Mouse (Mus musculus) megakaryocyte, embryonic 14.5 days (primary cell): ENCODE data around the gene Inpp5a.

ENCODE experiments used
- FLI1 ChIP-seq: IDR thresholded peaks from 2 replicates; pipeline ENCODE4 v1.6.1; 2012; ENCODE audit warnings: low read length, inconsistent platforms, mixed read lengths
- GATA1 ChIP-seq: IDR thresholded peaks from 3 replicates; pipeline ENCODE4 v1.6.1; 2012; ENCODE audit warnings: mixed read lengths, low read length, inconsistent platforms, borderline replicate concordance

GRCm38 (mm10) chr7:139454285-139454684 is 65.4 kb downstream of the Inpp5a start:
- no peak for TF ChIP-seq GATA1
- TF ChIP-seq FLI1 = no peak
